Mouse (Mus musculus): ENCODE data around the gene Cryab. TPM values are rescaled to one million over a fixed set of nuclear protein-coding genes. Genes with fewer than 3 reads are reported as not detected.

Gene Cryab
- polyA plus RNA-seq, 1 experiment from 2014 or later = 41.1 TPM

GRCm38 (mm10) chr9:50727925-50728651 is 23.0 kb upstream of the Cryab start:
- Histone ChIP-seq H3K4me1 (ENCODE audit: insufficient read depth) (peaks cover 14% of the 10 kb centered on the region; the same call in 1 of the 2 replicates), H3K4me3 (ENCODE audit: low read depth, low read length) (peak overlapping the region; percentile 58), H3K9ac (peak overlapping the region; percentile 73), H3K27me3 (ENCODE audit: insufficient read depth, low read length) (no peaks in the 10 kb centered on the region), H3K27ac (ENCODE audit: low read depth) (peak overlapping the region; percentile 9; the same call in 1 of the 2 replicates), H3K9me3 (ENCODE audit: low read depth, low read length) (no peaks in the 10 kb centered on the region), H3K4me2 (peak overlapping the region; percentile 91), H3K36me3 (ENCODE audit: insufficient read depth) (no peaks in the 10 kb centered on the region)
- ATAC-seq (ENCODE audit: insufficient read depth) (peak; percentile 91), DNase-seq (peak; percentile 93)
- TF ChIP-seq CTCF (IDR thresholded peaks at IDR 0.05; ENCODE audit: low read depth) = peak; percentile 13; the same call in 1 of the 2 replicates
- under 1% methylated on average over 45 of the region's 45 CpGs for WGBS

DNA sequence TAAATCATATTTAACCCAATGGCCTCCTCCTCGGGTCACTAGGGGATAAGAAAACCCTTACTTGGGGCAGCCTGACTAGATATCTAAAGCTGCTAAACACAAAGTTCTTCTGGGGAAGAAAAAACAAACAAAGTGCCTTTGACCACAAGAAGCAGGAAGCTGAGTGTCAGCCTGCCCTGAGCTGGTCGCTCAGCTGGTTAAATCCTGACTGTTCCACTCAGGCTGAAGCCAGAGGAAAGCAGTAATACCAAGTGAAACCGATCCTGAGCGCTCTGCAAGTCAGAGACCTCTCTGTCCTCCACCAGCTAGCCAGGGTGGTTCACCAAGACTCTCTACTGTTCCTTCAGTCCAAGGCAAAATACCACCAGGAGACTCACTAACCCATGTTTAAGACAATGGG is 21.5 kb upstream of the Cryab start:
- Histone ChIP-seq H3K27me3 (ENCODE audit: insufficient read depth, low read length) (no peaks in the 10 kb centered on the region), H3K27ac (ENCODE audit: low read depth) (no peak overlapping the region), H3K4me1 (ENCODE audit: insufficient read depth) (peaks cover 8% of the 10 kb centered on the region; the same call in 1 of the 2 replicates), H3K4me2 (no peak overlapping the region), H3K9me3 (ENCODE audit: low read depth, low read length) (no peaks in the 10 kb centered on the region), H3K9ac (no peak overlapping the region), H3K36me3 (ENCODE audit: insufficient read depth) (no peaks in the 10 kb centered on the region), H3K4me3 (ENCODE audit: low read depth, low read length) (no peak overlapping the region)
- no peak for TF ChIP-seq CTCF (IDR thresholded peaks at IDR 0.05; ENCODE audit: low read depth)
- 41% methylated on average over 4 of the region's 4 CpGs for WGBS
- no peak for DNase-seq
- ATAC-seq (ENCODE audit: insufficient read depth) = no peak

GRCm38 (mm10) chr9:50732560-50732959 is 18.6 kb upstream of the Cryab start:
- no peaks in the 10 kb centered on the region for H3K36me3 ChIP-seq (ENCODE audit: insufficient read depth)
- no peak for ATAC-seq (ENCODE audit: insufficient read depth)

DNA sequence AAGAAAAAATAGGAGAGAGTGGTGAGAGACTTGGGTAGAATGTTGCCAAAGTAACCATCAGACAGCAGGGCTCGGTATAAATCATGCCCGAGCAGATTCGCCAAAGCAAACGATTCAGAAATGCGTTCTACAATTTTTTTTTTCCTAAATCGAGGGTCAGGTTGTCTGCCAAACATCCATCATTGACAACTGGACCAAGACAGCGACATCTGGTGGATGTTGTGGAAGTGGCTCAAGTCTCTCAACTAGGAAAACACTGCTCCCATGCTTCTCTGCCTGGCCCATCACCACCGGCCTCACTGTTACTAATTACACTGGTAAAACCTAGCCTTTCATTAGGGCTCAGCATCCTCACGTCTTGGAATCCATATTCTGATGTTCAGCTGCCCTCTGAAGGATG is 16.1 kb upstream of the Cryab start:
- DNase-seq (peak; percentile 78), ATAC-seq (ENCODE audit: insufficient read depth) (no peak)
- no peak overlapping the region for H3K27ac ChIP-seq (ENCODE audit: low read depth)
- no peak overlapping the region for H3K4me3 ChIP-seq (ENCODE audit: low read depth, low read length)
- no peaks in the 10 kb centered on the region for H3K9me3 ChIP-seq (ENCODE audit: low read depth, low read length)
- H3K4me2 ChIP-seq = no peak overlapping the region
- no peaks in the 10 kb centered on the region; the same call in 1 of the 2 replicates for H3K4me1 ChIP-seq (ENCODE audit: insufficient read depth)
- no peak overlapping the region for H3K9ac ChIP-seq
- WGBS = 4% methylated on average over 9 of the region's 9 CpGs
- peak; percentile 86 for TF ChIP-seq CTCF (IDR thresholded peaks at IDR 0.05; ENCODE audit: low read depth)
- no peaks in the 10 kb centered on the region for H3K36me3 ChIP-seq (ENCODE audit: insufficient read depth)
- no peaks in the 10 kb centered on the region for H3K27me3 ChIP-seq (ENCODE audit: insufficient read depth, low read length)

More at GRCm38 (mm10) chr9:50732560-50732959, 18.6 kb upstream of the Cryab start:
- DNase-seq = no peak
- H3K27ac ChIP-seq (ENCODE audit: low read depth) = no peak overlapping the region
- no peak overlapping the region for H3K9ac ChIP-seq
- H3K9me3 ChIP-seq (ENCODE audit: low read depth, low read length) = no peaks in the 10 kb centered on the region
- no peak overlapping the region for H3K4me2 ChIP-seq
- H3K4me3 ChIP-seq (ENCODE audit: low read depth, low read length) = no peak overlapping the region
- no peaks in the 10 kb centered on the region for H3K27me3 ChIP-seq (ENCODE audit: insufficient read depth, low read length)
- H3K4me1 ChIP-seq (ENCODE audit: insufficient read depth) = peaks cover 2% of the 10 kb centered on the region; the same call in 1 of the 2 replicates
- TF ChIP-seq CTCF (IDR thresholded peaks at IDR 0.05; ENCODE audit: low read depth) = no peak
- WGBS = 26% methylated on average over 4 of the region's 4 CpGs

DNA sequence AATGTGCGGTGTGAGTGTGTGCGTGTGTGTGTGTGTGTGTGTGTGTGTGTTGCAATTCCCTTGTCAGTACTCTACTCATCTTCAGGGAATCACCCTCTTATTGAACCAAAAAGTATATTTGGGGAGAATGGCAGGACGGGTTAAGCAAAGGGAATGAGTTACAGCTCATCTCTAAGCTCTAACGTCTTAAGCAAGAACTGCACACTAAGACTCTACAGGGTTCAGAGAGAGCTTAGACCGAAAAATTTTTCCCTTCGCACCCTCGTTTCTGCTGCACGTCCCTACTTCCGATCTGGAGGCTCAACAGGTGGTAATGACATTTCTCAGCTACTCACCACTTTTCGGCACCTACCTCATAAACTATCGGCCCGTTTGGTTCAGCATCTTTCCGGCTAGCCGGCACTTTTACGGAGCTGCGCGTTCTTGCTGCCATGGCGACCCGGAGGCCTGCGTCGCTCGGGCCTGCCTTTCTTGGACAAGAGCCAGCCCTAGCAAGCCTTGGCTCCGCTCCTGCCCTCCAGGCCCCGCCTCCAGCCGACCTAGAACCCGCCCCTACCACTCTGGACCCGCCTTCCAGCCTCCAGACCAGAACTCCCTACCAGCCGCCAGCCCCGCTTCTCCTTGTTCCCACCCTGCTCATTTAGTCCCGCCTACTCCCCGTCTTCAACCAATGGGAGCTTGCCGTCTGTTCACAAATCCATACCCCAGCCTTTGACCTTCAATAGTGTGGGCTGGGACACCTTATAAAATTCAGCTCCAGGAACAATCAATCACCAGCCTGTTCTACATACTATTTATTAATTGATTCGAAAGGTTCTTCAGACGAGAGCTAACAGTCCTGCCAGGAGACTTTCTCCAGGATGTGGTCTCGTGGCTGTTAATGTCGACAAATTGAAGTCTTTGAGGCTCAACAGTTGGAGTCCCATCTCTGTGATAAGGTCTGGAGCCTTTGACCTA is 11.9 kb upstream of the Cryab start, which contains the start of gene Dixdc1:
TSS of gene Dixdc1 (minus strand) at position 604 of the 957 bp plus-strand sequence.
- no peaks in the 10 kb centered on the region for H3K27me3 ChIP-seq (ENCODE audit: insufficient read depth, low read length)
- TF ChIP-seq CTCF (IDR thresholded peaks at IDR 0.05; ENCODE audit: low read depth) = no peak
- no peaks in the 10 kb centered on the region; the same call in 1 of the 2 replicates for H3K4me1 ChIP-seq (ENCODE audit: insufficient read depth)
- WGBS = 11% methylated on average over 36 of the region's 36 CpGs
- peak within 1 kb of the TSS; percentile 64 for H3K4me2 ChIP-seq
- ATAC-seq (ENCODE audit: insufficient read depth) = peak; percentile 98
- peak within 1 kb of the TSS; percentile 30 for H3K4me3 ChIP-seq (ENCODE audit: low read depth, low read length)
- H3K36me3 ChIP-seq (ENCODE audit: insufficient read depth) = no peaks in the 10 kb centered on the region
- H3K9me3 ChIP-seq (ENCODE audit: low read depth, low read length) = no peaks in the 10 kb centered on the region
- DNase-seq = peak; percentile 97
- 0 out of 2 replicates have a peak within 1 kb of the TSS, but pooled peaks have one; percentile 9 for H3K27ac ChIP-seq (ENCODE audit: low read depth)
- peak within 1 kb of the TSS; percentile 21; the same call in 1 of the 2 replicates for H3K9ac ChIP-seq

DNA sequence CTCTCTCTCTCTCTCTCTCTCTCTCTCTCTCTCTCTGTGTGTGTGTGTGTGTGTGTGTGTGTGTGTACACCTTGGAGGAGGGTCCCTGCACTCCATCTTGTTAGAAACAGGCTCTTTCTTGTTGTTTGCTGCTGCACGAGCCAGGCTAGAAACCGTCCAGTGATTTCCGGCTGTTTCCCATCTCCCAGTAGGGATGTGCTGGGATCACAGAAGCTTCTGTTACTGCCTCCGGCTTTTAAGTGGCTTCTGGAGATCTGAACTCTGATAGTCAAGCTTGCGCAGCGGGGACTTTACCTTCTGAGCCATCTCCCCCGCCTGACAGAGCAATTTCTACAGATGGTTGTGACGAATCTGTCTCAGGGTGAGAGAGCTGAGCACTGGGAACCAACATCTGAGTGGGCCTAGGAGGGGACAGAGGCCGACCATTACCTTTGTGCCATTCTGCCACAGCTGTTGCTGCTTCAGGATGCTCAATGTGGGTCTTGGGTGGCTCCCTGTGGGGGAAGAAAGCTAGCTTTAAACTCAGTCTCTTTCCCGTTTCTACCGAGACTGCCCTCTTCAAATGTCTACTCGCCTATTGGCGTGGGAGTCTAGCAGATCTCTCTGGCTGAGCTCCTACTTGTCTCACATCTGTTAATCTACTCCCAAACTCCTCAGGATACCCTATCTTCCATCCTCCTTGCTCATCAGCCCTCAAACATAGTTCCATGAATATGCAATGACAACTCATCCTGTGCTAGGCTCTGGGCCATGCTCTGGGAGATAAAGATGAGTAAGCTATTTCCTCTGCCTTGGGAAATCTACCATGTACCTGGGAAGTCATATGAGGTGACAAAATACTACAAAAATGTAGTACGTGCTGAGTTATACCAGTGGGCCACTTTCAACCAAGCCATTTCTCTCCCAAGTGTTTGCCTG is 10.0 kb upstream of the Cryab start:
- H3K4me1 ChIP-seq (ENCODE audit: insufficient read depth) = peaks cover 5% of the 10 kb centered on the region; the same call in 1 of the 2 replicates
- no peaks in the 10 kb centered on the region for H3K9me3 ChIP-seq (ENCODE audit: low read depth, low read length)
- H3K9ac ChIP-seq = no peak overlapping the region
- H3K27me3 ChIP-seq (ENCODE audit: insufficient read depth, low read length) = no peaks in the 10 kb centered on the region
- ATAC-seq (ENCODE audit: insufficient read depth) (no peak), DNase-seq (no peak)
- H3K4me2 ChIP-seq = no peak overlapping the region
- no peak overlapping the region for H3K4me3 ChIP-seq (ENCODE audit: low read depth, low read length)
- no peak for TF ChIP-seq CTCF (IDR thresholded peaks at IDR 0.05; ENCODE audit: low read depth)
- no peak overlapping the region for H3K27ac ChIP-seq (ENCODE audit: low read depth)
- no peaks in the 10 kb centered on the region for H3K36me3 ChIP-seq (ENCODE audit: insufficient read depth)
- 83% methylated on average over 14 of the region's 14 CpGs for WGBS

Data from lung, embryonic 14.5 days (tissue).